Mouse (Mus musculus) left cerebral cortex, postnatal 4 days (tissue): Measurements from ENCODE around the gene Slc25a15. TPM values are rescaled to one million over a fixed set of nuclear protein-coding genes. Genes with fewer than 3 reads are reported as not detected.

Experiments used
- DNase-seq: peaks from one replicate; pipeline ENCODE4 v3.0.0-alpha.2; 2022
- intact Hi-C: fragments of 180-260 bp; cut with DNase I; formaldehyde crosslinking; loops from one replicate; pipeline ENCODE4 v1.15.1; 2025
- total RNA-seq, 2 experiments: library from RNA; stranded (reverse); gene quantifications; 2 replicates each; pipeline ENCODE4 v1.2.3; 2021

The Slc25a15 gene
- total RNA-seq, 2 experiments from 2014 or later, result 9.1 to 9.6 TPM

- no peak for DNase-seq
- intact Hi-C loops, result no loop called here
These were observed 63.0 kb downstream of the Slc25a15 start for GRCm38 (mm10) chr8:22335426-22335825.

Other genes starting within 250 kb of the Slc25a15 start
- gene Nek3, start 232.2 kb downstream of the Slc25a15 start, total RNA-seq, result 1 to 10 TPM; 3.5 to 5.0 TPM
- gene Ckap2, start 212.8 kb downstream of the Slc25a15 start, total RNA-seq, result 1 to 10 TPM; 6.6 to 6.7 TPM
- gene Vps36, start 205.8 kb downstream of the Slc25a15 start, total RNA-seq, result 10 to 100 TPM; 46.1 to 48.4 TPM
- 1 to 10 TPM; 5.5 to 6.6 TPM for gene Thsd1, start 171.3 kb downstream of the Slc25a15 start, total RNA-seq
- not detected for gene Tpte, start 115.2 kb downstream of the Slc25a15 start, total RNA-seq
- gene Mrps31, start 12.8 kb upstream of the Slc25a15 start, total RNA-seq, result 10 to 100 TPM; 18.7 to 20.1 TPM